Mouse (Mus musculus): ENCODE results near the gene Ppp1r11. TPM values are rescaled to one million over a fixed set of nuclear protein-coding genes. Genes with fewer than 3 reads are reported as not detected.
A peak's percentile ranks its signal among the peaks of the same experiment; 100 is the strongest.
"Not testable (repeated sequence)": the region's sequence is repeated elsewhere in the genome, so short reads cannot be mapped to it uniquely, and the experiment has no call there.

The Ppp1r11 gene
- 100 to 1,000 TPM; 132 to 139 TPM for total RNA-seq (2021)
- long read RNA-seq, experiment 1, transcript Ppp1r11-201 (3 exons, 1,599 nt), result major isoform, 61 of 64 reads
- long read RNA-seq, experiment 1, partial matches to known transcripts, result 3 of 64 reads
- long read RNA-seq, experiment 1, other reads (novel, unspliced or antisense), result 0 of 64 reads
- long read RNA-seq, experiment 2, transcript Ppp1r11-201 (3 exons, 1,599 nt), result major isoform, 117 of 121 reads
- long read RNA-seq, experiment 2, partial matches to known transcripts, result 2 of 121 reads
- long read RNA-seq, experiment 2, other reads (novel, unspliced or antisense), result 2 of 121 reads

DNA sequence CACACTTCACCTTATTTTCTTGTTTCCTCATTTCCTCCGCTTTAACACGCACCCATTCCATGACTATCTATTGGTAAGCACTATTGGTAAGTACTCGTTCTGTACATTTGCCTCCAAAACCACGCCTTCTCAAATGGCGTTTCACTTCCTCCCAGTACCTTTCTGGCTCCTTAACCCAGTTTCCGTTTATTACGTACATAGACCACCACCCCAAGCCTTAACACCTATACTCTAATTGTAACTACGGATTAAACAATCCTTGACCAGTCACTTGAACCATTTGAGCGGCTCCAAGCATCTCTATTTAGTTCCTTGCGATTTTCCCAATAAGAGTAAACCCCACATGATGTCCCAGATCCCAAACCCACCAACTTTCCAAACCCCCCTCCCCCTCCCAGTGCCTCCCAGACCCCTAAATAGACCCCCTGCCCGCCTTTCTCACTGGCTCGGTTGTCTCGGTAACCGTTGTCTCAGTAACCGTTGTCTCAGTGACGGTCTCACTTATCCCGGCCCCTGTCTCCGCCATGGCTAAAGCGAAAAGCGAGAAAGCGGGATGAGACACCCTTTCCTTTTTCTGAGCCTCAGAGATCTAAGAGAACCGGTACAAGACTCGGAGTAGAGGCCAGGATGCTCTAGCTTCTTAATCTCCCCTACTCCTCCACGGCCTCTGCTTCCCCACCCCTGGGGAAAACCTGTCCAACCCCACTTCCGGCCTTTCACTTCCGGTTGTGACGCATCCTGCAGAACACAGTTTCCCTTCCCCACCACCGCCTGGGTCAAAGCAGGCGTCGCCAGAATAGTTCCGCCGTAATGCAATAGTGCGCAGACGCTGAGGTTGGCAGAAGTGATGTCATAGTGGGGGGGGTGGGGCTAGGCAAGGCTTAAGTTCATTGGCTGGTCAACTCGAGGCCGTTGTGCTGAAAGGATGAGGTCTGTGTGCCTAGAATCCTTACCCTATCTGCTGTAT lies at the start of gene Ppp1r11:
Gene Ppp1r11 (minus strand): TSS at position 761 of the 967 bp plus-strand sequence.
- Histone ChIP-seq H3K4me3 (peak within 1 kb of the TSS; percentile 95), H3K27ac (peak within 1 kb of the TSS; percentile 93)
- peak; percentile 97 to 98 for DNase-seq (ENCODE audit: low spot score in 2 of 2)
- TF ChIP-seq CTCF (conservative IDR thresholded peaks at IDR 0.05), result no peak

GRCm38 (mm10) chr17:37000863-37001262 lies 49.3 kb upstream of the Ppp1r11 start, which contains the start of gene Zfp57:
Gene Zfp57, plus strand, starts transcription at chr17:37001163.
- no peak for DNase-seq (ENCODE audit: low spot score in 2 of 2)
- Histone ChIP-seq H3K27ac (no peak within 1 kb of the TSS), H3K4me3 (no peak within 1 kb of the TSS)
- TF ChIP-seq CTCF (conservative IDR thresholded peaks at IDR 0.05), result no peak

DNA sequence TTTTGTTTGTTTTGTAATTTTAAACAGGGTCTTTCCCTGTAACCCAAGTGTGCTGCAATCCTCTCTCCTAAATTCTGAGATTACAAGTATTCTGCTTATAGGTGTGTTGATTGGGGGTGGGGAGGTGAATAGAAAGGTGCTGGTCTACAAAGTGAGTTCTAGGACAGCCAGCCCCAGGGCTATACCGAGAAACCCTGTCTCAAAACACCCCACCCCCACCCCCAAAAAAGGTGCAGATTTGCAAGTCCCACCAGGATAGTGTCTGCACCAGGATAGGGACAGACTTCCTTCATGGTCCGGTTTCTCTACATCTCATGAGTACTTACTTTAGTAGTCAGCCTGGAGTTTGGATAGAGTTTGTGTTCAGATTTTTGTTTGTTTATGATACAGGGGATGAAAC lies 46.9 kb upstream of the Ppp1r11 start:
- no peak for DNase-seq (ENCODE audit: low spot score in 2 of 2)
- no peak overlapping the region for H3K4me3 ChIP-seq
- H3K27ac ChIP-seq, result no peak overlapping the region
- TF ChIP-seq CTCF (conservative IDR thresholded peaks at IDR 0.05), result no peak

- peak; percentile 90 for TF ChIP-seq CTCF (conservative IDR thresholded peaks at IDR 0.05)
- H3K27ac ChIP-seq, result no peak overlapping the region
- DNase-seq (ENCODE audit: low spot score in 2 of 2), result peak; percentile 68 to 80
- H3K4me3 ChIP-seq, result no peak overlapping the region
These were observed 45.6 kb upstream of the Ppp1r11 start for GRCm38 (mm10) chr17:36997033-36997735.

GRCm38 (mm10) chr17:36995448-36995847 lies 43.9 kb upstream of the Ppp1r11 start:
- no peak overlapping the region for H3K4me3 ChIP-seq
- no peak for TF ChIP-seq CTCF (conservative IDR thresholded peaks at IDR 0.05)
- H3K27ac ChIP-seq, result no peak overlapping the region
- no peak for DNase-seq (ENCODE audit: low spot score in 2 of 2)

DNA sequence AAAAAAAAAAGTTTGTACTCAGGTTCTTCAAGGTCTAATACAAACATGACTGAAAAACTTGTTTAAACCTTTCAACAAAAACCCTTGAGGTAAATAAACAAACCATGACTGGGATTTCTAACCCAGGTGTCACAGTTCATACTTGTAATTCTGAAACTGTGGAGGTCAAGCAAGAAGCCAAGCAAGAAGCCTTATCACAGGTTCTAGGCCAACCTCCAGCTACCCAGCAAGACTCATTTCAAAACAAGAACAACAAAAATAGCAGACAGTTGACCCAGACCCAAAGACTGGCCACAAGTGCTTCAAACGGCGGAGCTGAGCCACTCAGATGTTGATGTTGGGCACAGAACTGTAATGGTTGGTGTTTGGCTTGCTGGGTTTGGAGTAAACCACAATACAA lies 43.0 kb upstream of the Ppp1r11 start:
- TF ChIP-seq CTCF (conservative IDR thresholded peaks at IDR 0.05), result no peak
- no peak overlapping the region for H3K4me3 ChIP-seq

GRCm38 (mm10) chr17:36993770-36994325 lies 42.3 kb upstream of the Ppp1r11 start:
- TF ChIP-seq CTCF (conservative IDR thresholded peaks at IDR 0.05), result no peak
- DNase-seq (ENCODE audit: low spot score in 2 of 2), result no peak
- no peak overlapping the region for H3K4me3 ChIP-seq
- no peak overlapping the region for H3K27ac ChIP-seq

More for the DNA sequence above, 43.0 kb upstream of the Ppp1r11 start:
- H3K27ac ChIP-seq, result no peak overlapping the region
- DNase-seq (ENCODE audit: low spot score in 2 of 2), result no peak

GRCm38 (mm10) chr17:36992336-36993104 lies 41.0 kb upstream of the Ppp1r11 start:
- DNase-seq (ENCODE audit: low spot score in 2 of 2), result no peak
- Histone ChIP-seq H3K27ac (no peak overlapping the region), H3K4me3 (no peak overlapping the region)
- no peak for TF ChIP-seq CTCF (conservative IDR thresholded peaks at IDR 0.05)

DNA sequence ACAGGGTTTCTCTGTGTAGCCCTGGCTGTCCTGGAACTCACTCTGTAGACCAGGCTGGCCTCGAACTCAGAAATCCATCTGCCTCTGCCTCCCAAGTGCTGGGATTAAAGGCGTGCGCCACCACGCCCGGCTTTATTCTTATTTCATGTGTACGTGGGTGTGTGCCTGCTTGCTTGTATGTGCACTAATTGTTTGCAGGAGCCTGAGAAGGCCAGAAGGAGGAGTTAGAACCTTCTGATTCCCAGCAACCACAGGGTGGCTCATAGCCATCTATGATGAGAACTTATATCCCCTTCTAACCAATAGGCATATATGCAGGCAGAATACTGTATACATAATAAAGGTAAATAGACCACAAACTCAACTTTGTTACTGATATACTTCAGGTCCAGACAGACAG lies 39.1 kb upstream of the Ppp1r11 start:
- H3K27ac ChIP-seq; DNase-seq (ENCODE audit: low spot score in 2 of 2); H3K4me3 ChIP-seq: not testable (repeated sequence)

- Histone ChIP-seq H3K27ac (no peak within 1 kb of the TSS), H3K4me3 (no peak within 1 kb of the TSS)
- no peak for TF ChIP-seq CTCF (conservative IDR thresholded peaks at IDR 0.05)
- DNase-seq (ENCODE audit: low spot score in 2 of 2), result no peak
These were observed 37.9 kb upstream of the Ppp1r11 start, which contains the start of gene H2-M5 for GRCm38 (mm10) chr17:36989437-36989836. Gene H2-M5, minus strand, starts transcription at chr17:36989537.

DNA sequence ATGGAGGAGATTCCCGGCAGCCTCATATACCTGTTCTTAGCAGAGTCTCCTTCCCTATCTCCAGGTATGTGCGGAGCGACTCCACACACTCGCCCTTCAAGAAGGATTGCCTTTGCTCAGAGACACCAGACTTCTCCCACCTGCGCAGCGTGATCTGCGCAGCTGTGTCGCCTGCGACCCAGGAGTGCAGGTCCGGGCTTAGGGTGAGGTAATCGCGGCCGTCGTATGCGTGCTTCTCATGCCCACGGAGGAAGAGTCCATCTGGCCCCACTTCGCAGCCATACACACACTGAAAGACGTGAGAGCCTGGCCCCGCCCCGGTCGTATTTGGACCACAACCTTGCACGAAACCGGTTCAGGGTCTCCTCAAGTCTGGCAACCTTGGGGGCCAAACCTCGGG lies 36.9 kb upstream of the Ppp1r11 start:
- no peak for DNase-seq (ENCODE audit: low spot score in 2 of 2)
- Histone ChIP-seq H3K27ac (no peak overlapping the region), H3K4me3 (no peak overlapping the region)
- TF ChIP-seq CTCF (conservative IDR thresholded peaks at IDR 0.05), result no peak
